Mouse (Mus musculus): ENCODE measurements at regions not wholly inside any gene's neighbourhood (a gene's known extent, or its start where the extent isn't known, plus 50 kb on each side); places are given as distances from the start of the nearest gene placed in this dataset.

GRCm38 (mm10) chr8:116384418-116385089 lies 120.2 kb upstream of the Dynlrb2 start:
- no peak for TF ChIP-seq CTCF (conservative IDR thresholded peaks at IDR 0.05; ENCODE audit: low read length)
- TF ChIP-seq NANOG (IDR thresholded peaks at IDR 0.05; ENCODE audit: borderline replicate concordance, low read length) = no peak

All from E14TG2a.4 (cell line).